Mouse (Mus musculus): Measurements from ENCODE around the gene Krtcap2. TPM values are rescaled to one million over a fixed set of nuclear protein-coding genes. Genes with fewer than 3 reads are reported as not detected.
"Not testable (repeated sequence)": the region's sequence is repeated elsewhere in the genome, so short reads cannot be mapped to it uniquely, and the experiment has no call there.

Gene Krtcap2
- total RNA-seq, 2 experiments from 2014 or later = 62.9 to 79.7 TPM

GRCm38 (mm10) chr3:89210731-89211130, 35.0 kb upstream of the Krtcap2 start:
- Histone ChIP-seq H3K27ac (peak overlapping the region; percentile 8; the same call in 1 of the 2 replicates), H3K4me3 (no peak overlapping the region)
- intact Hi-C loops (cut with DNase I) = loop anchor here (10.0 kb wide), 1 partner anchor 46 kb away; the partner anchor contains the start of genes Clk2 and Hcn3
- peak; percentile 50 for DNase-seq
- no peak for TF ChIP-seq CTCF (IDR thresholded peaks at IDR 0.05)

- Histone ChIP-seq H3K4me3 (peak overlapping the region; percentile 92), H3K27ac (peak overlapping the region; percentile 95)
- DNase-seq = peak; percentile 96
- intact Hi-C loops (cut with DNase I) = loop anchor here (2.0 to 10.0 kb wide), 2 partner anchors 17 to 49 kb away; partner anchors contain the start of genes Clk2 and Hcn3
- no peak for TF ChIP-seq CTCF (IDR thresholded peaks at IDR 0.05)
Observed at GRCm38 (mm10) chr3:89213803-89214530, 31.8 kb upstream of the Krtcap2 start.

DNA sequence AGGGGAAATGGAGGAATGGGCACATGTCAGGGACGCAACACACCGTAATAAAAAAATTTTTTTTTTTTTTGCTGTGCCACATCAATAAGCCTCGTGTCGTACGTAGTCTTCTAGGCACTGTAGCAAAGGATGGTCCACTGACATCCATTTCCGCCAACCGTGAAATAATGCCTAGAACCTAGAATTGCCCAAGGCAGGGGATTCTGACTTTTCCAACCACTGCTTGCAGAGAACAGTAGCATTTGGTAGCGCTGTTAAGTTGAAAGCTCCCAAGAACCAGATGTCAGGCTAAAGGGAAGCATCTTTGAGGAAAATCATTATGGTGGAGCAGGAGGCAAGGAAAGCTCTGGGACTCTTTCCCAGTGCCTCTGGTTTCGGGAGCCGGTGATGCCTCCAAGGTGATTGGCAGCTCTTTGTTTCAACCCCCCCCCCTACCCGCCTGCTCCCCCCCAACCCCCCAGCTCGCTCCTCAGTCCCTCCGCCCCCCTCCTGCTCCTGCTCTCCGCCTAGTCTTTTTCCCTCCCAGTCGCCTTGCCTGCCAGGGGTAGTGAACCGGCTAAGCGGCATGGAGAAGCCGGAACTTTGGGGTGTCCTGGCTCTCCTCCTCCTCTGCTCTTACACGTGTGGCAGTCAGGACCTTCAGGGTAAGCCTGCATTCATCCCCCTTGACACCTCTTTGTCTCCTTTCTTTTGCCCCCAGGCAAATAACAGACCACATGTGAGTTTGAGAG, 30.9 kb upstream of the Krtcap2 start, which contains the start of gene Thbs3:
Gene Thbs3, plus strand, starts transcription at position 500 of the 731 bp plus-strand sequence.
- Histone ChIP-seq H3K27ac (peak within 1 kb of the TSS; percentile 95), H3K4me3 (peak within 1 kb of the TSS; percentile 92)
- TF ChIP-seq CTCF (IDR thresholded peaks at IDR 0.05) = no peak
- intact Hi-C loops (cut with DNase I) = loop anchor here (2.0 to 10.0 kb wide), 2 partner anchors 18 to 50 kb away; partner anchors contain the start of genes Clk2 and Hcn3
- DNase-seq = peak; percentile 64

GRCm38 (mm10) chr3:89215853-89216252, 29.9 kb upstream of the Krtcap2 start:
- peak overlapping the region; percentile 95 for H3K27ac ChIP-seq
- peak; percentile 93 for TF ChIP-seq CTCF (IDR thresholded peaks at IDR 0.05)
- intact Hi-C loops (cut with DNase I) = loop anchor here (1.0 to 10.0 kb wide), 4 partner anchors 19 to 126 kb away; partner anchors contain the start of genes Clk2 and Hcn3
- peak overlapping the region; percentile 92 for H3K4me3 ChIP-seq
- DNase-seq = peak; percentile 85

DNA sequence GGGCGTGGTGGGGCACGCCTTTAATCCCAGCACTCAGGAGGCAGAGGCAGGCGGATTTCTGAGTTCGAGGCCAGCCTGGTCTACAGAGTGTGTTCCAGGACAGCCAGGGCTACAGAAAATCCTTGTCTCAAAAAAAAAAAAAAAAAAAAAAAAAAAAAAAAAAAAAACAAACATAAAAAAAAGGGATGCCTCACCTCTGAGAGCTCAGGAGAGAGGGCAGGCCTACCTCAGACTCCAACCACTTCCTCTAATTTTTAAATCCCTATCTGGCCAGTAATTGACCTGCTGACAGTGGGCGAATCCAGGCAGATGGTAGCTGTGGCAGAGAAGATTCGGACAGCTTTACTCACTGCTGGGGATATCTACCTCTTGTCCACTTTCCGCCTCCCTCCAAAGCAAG, 29.4 kb upstream of the Krtcap2 start:
- not testable (repeated sequence) for DNase-seq
- Histone ChIP-seq H3K27ac (peak overlapping the region; percentile 95; the same call in 1 of the 2 replicates), H3K4me3 (peak overlapping the region; percentile 92; the same call in 1 of the 2 replicates)
- intact Hi-C loops (cut with DNase I) = loop anchor here (1.0 to 10.0 kb wide), 3 partner anchors 52 to 126 kb away; partner anchors contain the start of genes Clk2 and Hcn3

DNA sequence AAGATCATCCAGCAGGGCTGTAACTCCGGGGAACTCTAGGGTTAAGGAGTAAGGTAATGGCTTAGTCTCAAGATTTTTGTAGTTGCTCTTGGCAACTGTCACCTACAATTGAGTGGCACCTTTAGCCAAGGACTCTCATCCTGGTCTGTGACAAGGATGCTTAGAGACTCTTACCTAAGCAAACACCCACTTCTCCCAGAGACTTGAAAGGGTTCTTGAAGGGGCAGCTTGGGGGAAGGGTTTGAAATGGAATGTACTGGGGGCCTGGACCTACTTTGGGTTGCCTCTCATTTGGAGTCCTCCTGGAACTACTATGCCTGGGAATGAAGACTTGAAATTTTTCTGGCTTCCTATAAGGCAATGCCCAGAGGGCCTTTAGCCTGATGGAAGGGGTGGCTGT, 27.5 kb upstream of the Krtcap2 start:
- Histone ChIP-seq H3K4me3 (no peak overlapping the region), H3K27ac (no peak overlapping the region)
- no peak for DNase-seq
- intact Hi-C loops (cut with DNase I) = loop anchor here (10.0 kb wide), 1 partner anchor 53 kb away; the partner anchor contains the start of genes Clk2 and Hcn3
- no peak for TF ChIP-seq CTCF (IDR thresholded peaks at IDR 0.05)

DNA sequence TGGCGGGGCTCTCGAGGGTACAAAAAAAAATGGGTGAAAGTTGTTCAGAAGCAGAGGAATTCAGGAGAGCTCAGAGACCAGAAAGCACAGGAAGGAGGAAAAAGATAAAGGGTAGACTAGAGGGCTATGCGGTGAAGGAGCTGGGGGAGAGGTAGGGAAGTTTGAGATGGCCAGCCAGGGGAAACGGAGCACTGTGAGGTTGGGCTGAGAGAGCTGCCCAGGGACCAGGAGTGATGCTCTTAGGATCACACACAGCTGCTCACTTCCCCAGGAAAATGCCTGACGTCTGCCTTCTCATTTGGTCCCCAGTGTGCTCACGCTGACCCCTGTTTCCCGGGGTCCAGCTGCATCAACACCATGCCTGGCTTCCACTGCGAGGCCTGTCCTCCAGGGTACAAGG, 26.2 kb upstream of the Krtcap2 start:
- intact Hi-C loops (cut with DNase I) = loop anchor here (10.0 kb wide), 1 partner anchor 55 kb away; the partner anchor contains the start of genes Clk2 and Hcn3
- H3K27ac ChIP-seq = no peak overlapping the region
- H3K4me3 ChIP-seq = no peak overlapping the region
- no peak for DNase-seq
- no peak for TF ChIP-seq CTCF (IDR thresholded peaks at IDR 0.05)

DNA sequence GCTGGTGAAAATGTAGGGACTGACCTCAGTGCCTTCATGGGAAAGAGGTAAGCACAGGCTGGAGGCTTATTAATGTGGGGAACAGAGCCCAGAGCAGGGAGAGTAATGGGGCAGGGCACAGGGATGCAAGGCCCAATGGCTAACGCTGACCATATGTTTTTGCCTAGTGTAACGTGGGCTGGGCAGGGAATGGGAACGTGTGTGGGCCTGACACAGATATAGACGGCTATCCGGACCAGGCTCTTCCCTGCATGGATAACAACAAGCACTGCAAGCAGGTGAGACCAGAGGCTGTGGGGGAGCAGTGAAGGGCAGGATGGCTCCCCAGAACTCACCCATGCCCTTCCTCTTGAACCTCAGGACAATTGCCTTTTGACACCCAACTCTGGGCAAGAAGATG, 24.6 kb upstream of the Krtcap2 start:
- Histone ChIP-seq H3K27ac (no peak overlapping the region), H3K4me3 (no peak overlapping the region)
- no peak for DNase-seq
- TF ChIP-seq CTCF (IDR thresholded peaks at IDR 0.05) = no peak
- intact Hi-C loops (cut with DNase I) = no loop called here

DNA sequence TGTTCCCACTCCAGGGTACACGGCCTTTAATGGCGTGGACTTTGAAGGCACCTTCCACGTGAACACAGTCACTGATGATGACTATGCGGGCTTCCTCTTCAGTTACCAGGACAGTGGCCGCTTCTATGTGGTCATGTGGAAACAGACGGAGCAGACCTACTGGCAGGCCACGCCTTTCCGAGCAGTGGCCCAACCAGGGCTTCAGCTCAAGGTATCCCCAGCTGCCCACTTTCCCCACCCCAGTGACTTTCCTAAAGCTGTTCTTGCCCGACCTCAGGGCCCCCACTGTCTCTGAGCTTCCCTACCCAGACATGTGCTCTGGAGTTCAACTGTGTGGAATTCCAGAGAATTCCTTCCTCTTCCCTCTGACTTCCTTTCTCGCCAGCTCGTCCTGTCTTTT, 21.0 kb upstream of the Krtcap2 start:
- no peak overlapping the region for H3K4me3 ChIP-seq
- intact Hi-C loops (cut with DNase I) = no loop called here
- TF ChIP-seq CTCF (IDR thresholded peaks at IDR 0.05) = no peak
- no peak overlapping the region for H3K27ac ChIP-seq
- no peak for DNase-seq

DNA sequence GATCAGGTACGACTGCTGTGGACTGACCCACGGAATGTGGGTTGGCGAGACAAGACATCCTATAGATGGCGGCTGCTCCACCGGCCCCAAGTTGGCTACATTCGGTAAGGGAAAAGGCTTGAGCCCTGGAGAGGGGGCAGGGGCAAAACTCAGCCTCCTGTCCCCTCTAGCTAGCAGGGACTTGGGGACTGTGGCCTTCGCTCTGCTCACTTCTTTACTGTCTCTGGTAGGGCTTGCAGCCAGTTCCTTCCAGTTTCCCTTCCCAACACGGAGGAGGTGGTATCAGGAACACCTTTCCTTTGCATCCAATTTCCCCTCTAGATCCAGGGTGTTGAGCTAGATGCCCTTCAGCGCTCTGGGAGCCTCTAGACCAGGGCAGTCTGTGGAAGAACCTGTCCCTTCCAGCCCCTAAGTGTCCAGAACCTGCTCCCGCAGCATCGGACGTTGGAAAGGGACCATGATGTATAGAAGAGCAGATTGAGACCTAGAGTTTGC, 20.4 kb upstream of the Krtcap2 start:
- H3K4me3 ChIP-seq = no peak overlapping the region
- no peak for DNase-seq
- no peak overlapping the region for H3K27ac ChIP-seq
- TF ChIP-seq CTCF (IDR thresholded peaks at IDR 0.05) = no peak
- intact Hi-C loops (cut with DNase I) = no loop called here

DNA sequence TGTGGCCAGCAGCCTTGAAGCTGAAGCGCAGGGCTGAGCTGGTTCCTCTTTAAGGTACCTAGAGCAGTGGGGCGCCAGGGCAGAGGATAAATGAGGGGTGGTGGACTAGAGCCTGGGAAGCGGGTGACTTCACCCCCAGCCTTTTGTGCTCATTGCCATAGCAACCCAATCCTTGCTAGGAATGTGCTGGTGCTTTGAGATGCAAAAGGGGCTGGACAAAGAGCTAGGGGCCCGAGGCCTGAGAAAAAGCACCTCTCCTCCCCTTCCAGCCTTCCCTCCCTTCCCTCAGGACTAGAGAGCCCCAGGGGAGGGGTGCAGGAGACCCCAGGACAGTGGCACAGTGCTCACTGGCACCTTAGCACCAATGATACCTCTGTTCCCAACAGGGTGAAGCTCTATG, 19.8 kb upstream of the Krtcap2 start:
- intact Hi-C loops (cut with DNase I) = no loop called here
- no peak for TF ChIP-seq CTCF (IDR thresholded peaks at IDR 0.05)
- DNase-seq = no peak
- H3K4me3 ChIP-seq = no peak overlapping the region
- H3K27ac ChIP-seq = no peak overlapping the region

DNA sequence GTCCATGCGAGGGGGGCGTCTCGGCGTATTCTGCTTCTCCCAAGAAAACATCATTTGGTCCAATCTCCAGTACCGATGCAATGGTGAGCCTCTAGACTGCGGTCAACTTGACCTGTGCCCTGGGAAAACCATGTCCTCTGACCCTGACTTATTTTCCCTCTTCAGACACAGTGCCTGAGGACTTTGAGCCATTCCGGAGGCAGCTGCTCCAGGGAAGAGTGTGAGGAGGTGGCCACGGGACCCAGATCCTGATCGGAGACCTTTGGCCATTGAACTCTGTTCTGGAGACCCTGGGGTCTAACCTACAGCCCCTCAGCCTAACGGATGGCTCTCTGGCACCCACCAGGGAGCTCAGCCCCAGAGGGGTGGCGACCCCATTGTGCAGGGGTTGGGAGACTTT, 19.4 kb upstream of the Krtcap2 start:
- DNase-seq = no peak
- Histone ChIP-seq H3K4me3 (no peak overlapping the region), H3K27ac (no peak overlapping the region)
- intact Hi-C loops (cut with DNase I) = no loop called here
- no peak for TF ChIP-seq CTCF (IDR thresholded peaks at IDR 0.05)
